Mouse (Mus musculus) CH12.LX (cell line): ENCODE measurements at regions not wholly inside any gene's neighbourhood (a gene's known extent, or its start where the extent isn't known, plus 50 kb on each side); places are given as distances from the start of the nearest gene placed in this dataset.

ENCODE experiments used
- DNase-seq: peaks from one replicate; pipeline ENCODE4 v3.0.0-alpha.2; 2013; ENCODE audit errors: extremely low read depth
- H3K27ac ChIP-seq: 2 replicates; pipeline ENCODE4 v1.5.1; 2012; ENCODE audit warnings: low read depth, mild to moderate bottlenecking, control low read depth, moderate library complexity; ENCODE audit not compliant: insufficient read depth
- H3K27me3 ChIP-seq: replicated peaks from 2 replicates; pipeline ENCODE3; 2012; ENCODE audit warnings: inconsistent platforms
- H3K36me3 ChIP-seq, 2 experiments: replicated peaks in 1 of 2; 2 replicates each; pipeline versions ENCODE3 to v1.6.1; 2012; ENCODE audit warnings: inconsistent platforms in 1 of 2, low read length in 1 of 2, mild to moderate bottlenecking in 1 of 2, mixed read lengths in 1 of 2, moderate library complexity in 1 of 2; ENCODE audit not compliant: control insufficient read depth in 1 of 2, insufficient read depth in 1 of 2
- H3K4me1 ChIP-seq, 2 experiments: 2 replicates each; pipeline ENCODE4 v1.6.1; 2012; ENCODE audit warnings: inconsistent platforms in 1 of 2, moderate library complexity in 1 of 2; ENCODE audit not compliant: insufficient read depth in 2 of 2, control insufficient read depth in 1 of 2
- H3K4me2 ChIP-seq: 2 replicates; pipeline ENCODE4 v1.6.1; 2012; ENCODE audit warnings: low read depth, mild to moderate bottlenecking, control low read depth; ENCODE audit not compliant: poor library complexity, insufficient read depth, severe bottlenecking
- H3K4me3 ChIP-seq, 3 experiments: fragments of 150-350 bp in 1 of 3; sonication (generic) in 1 of 3; replicated peaks in 1 of 3; 2 replicates each; pipeline versions ENCODE3 to v1.5.1; 2011 to 2012; ENCODE audit warnings: low read depth in 2 of 3, low read length in 2 of 3, mild to moderate bottlenecking in 2 of 3, moderate library complexity in 2 of 3, control low read depth in 1 of 3, improper control_type of control experiment in 1 of 3, inconsistent platforms in 1 of 3, mixed read lengths in 1 of 3; ENCODE audit not compliant: poor library complexity in 1 of 3
- H3K79me2 ChIP-seq: replicated peaks from 2 replicates; pipeline ENCODE4 v1.6.1; 2012; ENCODE audit warnings: mild to moderate bottlenecking, moderate library complexity; ENCODE audit not compliant: control insufficient read depth, poor library complexity, insufficient read depth, severe bottlenecking; ENCODE audit errors: extremely low read depth
- H3K9ac ChIP-seq: 2 replicates; pipeline ENCODE4 v1.6.1; 2012; ENCODE audit warnings: low read depth, mild to moderate bottlenecking, control low read depth, moderate library complexity; ENCODE audit not compliant: insufficient read depth
- H3K9me3 ChIP-seq: replicated peaks from 2 replicates; pipeline ENCODE3; 2012; ENCODE audit warnings: low read length, inconsistent platforms, mixed read lengths
- BHLHE40 ChIP-seq: IDR thresholded peaks from 2 replicates; pipeline ENCODE4 v1.6.1; 2011; ENCODE audit warnings: mild to moderate bottlenecking, low read depth, low read length, improper control_type of control experiment
- CHD1 ChIP-seq: IDR thresholded peaks from 2 replicates; pipeline ENCODE4 v1.6.1; 2012; ENCODE audit warnings: low read depth, low read length, improper control_type of control experiment, inconsistent platforms
- CTCF ChIP-seq, 2 experiments: IDR thresholded peaks in 1 of 2; conservative IDR thresholded peaks in 1 of 2; 2 replicates each; pipeline ENCODE4 v1.5.1; 2011 to 2012; ENCODE audit warnings: low read depth in 2 of 2, low read length in 2 of 2, improper control_type of control experiment in 1 of 2, inconsistent platforms in 1 of 2, mild to moderate bottlenecking in 1 of 2, moderate library complexity in 1 of 2
- EP300 ChIP-seq: IDR thresholded peaks from 2 replicates; pipeline ENCODE4 v1.6.1; 2011; ENCODE audit warnings: low read length, improper control_type of control experiment
- GABPA ChIP-seq: IDR thresholded peaks from 2 replicates; pipeline ENCODE4 v1.6.1; 2012; ENCODE audit warnings: low read depth, low read length, improper control_type of control experiment, inconsistent platforms; ENCODE audit not compliant: insufficient replicate concordance
- JUN ChIP-seq: IDR thresholded peaks from 2 replicates; pipeline ENCODE4 v1.6.1; 2011; ENCODE audit warnings: low read depth, mild to moderate bottlenecking, low read length, improper control_type of control experiment, moderate library complexity; ENCODE audit not compliant: insufficient read depth
- JUND ChIP-seq: conservative IDR thresholded peaks from 2 replicates; pipeline ENCODE4 v1.6.1; 2011; ENCODE audit warnings: low read depth, low read length, improper control_type of control experiment
- KAT2A ChIP-seq: IDR thresholded peaks from 2 replicates; pipeline ENCODE4 v1.6.1; 2012; ENCODE audit warnings: low read length, improper control_type of control experiment, inconsistent platforms; ENCODE audit not compliant: insufficient replicate concordance
- MAFK ChIP-seq: IDR thresholded peaks from 2 replicates; pipeline ENCODE4 v1.6.1; 2011; ENCODE audit warnings: low read length, improper control_type of control experiment; ENCODE audit not compliant: insufficient replicate concordance
- MAZ ChIP-seq: IDR thresholded peaks from 2 replicates; pipeline ENCODE4 v1.6.1; 2012; ENCODE audit warnings: low read depth, mild to moderate bottlenecking, inconsistent platforms, low read length, improper control_type of control experiment, moderate library complexity
- MEF2A ChIP-seq: IDR thresholded peaks from 2 replicates; pipeline ENCODE4 v1.6.1; 2014; ENCODE audit warnings: low read depth, mild to moderate bottlenecking, inconsistent platforms, low read length, improper control_type of control experiment, borderline replicate concordance
- MXI1 ChIP-seq: IDR thresholded peaks from 2 replicates; pipeline ENCODE4 v1.6.1; 2011; ENCODE audit warnings: mild to moderate bottlenecking, low read depth, low read length, improper control_type of control experiment
- MYC ChIP-seq: IDR thresholded peaks from 2 replicates; pipeline ENCODE4 v1.6.1; 2011; ENCODE audit warnings: low read depth, mild to moderate bottlenecking, improper control_type of control experiment, low read length
- NELFE ChIP-seq: IDR thresholded peaks from 2 replicates; pipeline ENCODE4 v1.6.1; 2011; ENCODE audit warnings: low read depth, low read length, improper control_type of control experiment
- NRF1 ChIP-seq: IDR thresholded peaks from 2 replicates; pipeline ENCODE4 v1.6.1; 2014; ENCODE audit warnings: low read depth, mild to moderate bottlenecking, inconsistent platforms, low read length, improper control_type of control experiment, moderate library complexity
- PAX5 ChIP-seq: IDR thresholded peaks from 2 replicates; pipeline ENCODE4 v1.6.1; 2012; ENCODE audit warnings: low read length, inconsistent platforms, mixed read lengths
- POLR2A ChIP-seq: IDR thresholded peaks from 2 replicates; pipeline ENCODE4 v1.6.1; 2011; ENCODE audit warnings: low read depth, mild to moderate bottlenecking, improper control_type of control experiment, low read length
- RAD21 ChIP-seq: IDR thresholded peaks from 2 replicates; pipeline ENCODE4 v1.6.1; 2011; ENCODE audit warnings: low read depth, mild to moderate bottlenecking, low read length, improper control_type of control experiment, moderate library complexity
- SIN3A ChIP-seq: IDR thresholded peaks from 2 replicates; pipeline ENCODE4 v1.6.1; 2012; ENCODE audit warnings: low read length, improper control_type of control experiment, inconsistent platforms
- SMC3 ChIP-seq: IDR thresholded peaks from 2 replicates; pipeline ENCODE4 v1.6.1; 2011; ENCODE audit warnings: low read depth, low read length, improper control_type of control experiment
- UBTF ChIP-seq: IDR thresholded peaks from 2 replicates; pipeline ENCODE4 v1.6.1; 2012; ENCODE audit warnings: low read depth, mild to moderate bottlenecking, inconsistent platforms, low read length, improper control_type of control experiment, moderate library complexity
- ZKSCAN1 ChIP-seq: IDR thresholded peaks from 2 replicates; pipeline ENCODE4 v1.6.1; 2012; ENCODE audit warnings: low read depth, inconsistent platforms, low read length, improper control_type of control experiment, borderline replicate concordance
- ZMIZ1 ChIP-seq: IDR thresholded peaks from 2 replicates; pipeline ENCODE4 v1.6.1; 2012; ENCODE audit warnings: low read depth, mild to moderate bottlenecking, inconsistent platforms, low read length, improper control_type of control experiment
- ZNF384 ChIP-seq: IDR thresholded peaks from 2 replicates; pipeline ENCODE4 v1.6.1; 2012; ENCODE audit warnings: low read depth, low read length, improper control_type of control experiment, inconsistent platforms
- dilution Hi-C: fragments of 300-500 bp; cut with MboI; formaldehyde crosslinking; loops from 2 replicates; pipeline ENCODE4 v1.14.3; 2020; ENCODE audit warnings: low sequenced_read_pairs; ENCODE audit not compliant: extremely low pct_unique_long_range_greater_than_20kb, extremely low pct_ligation_motif_present
- in situ Hi-C: fragments of 300-500 bp; cut with MboI; formaldehyde crosslinking; loops from 3 replicates; pipeline ENCODE4 v1.14.3; 2019; ENCODE audit warnings: low sequenced_read_pairs, low pct_ligation_motif_present, low pct_unique_long_range_greater_than_20kb, mixed read lengths

DNA sequence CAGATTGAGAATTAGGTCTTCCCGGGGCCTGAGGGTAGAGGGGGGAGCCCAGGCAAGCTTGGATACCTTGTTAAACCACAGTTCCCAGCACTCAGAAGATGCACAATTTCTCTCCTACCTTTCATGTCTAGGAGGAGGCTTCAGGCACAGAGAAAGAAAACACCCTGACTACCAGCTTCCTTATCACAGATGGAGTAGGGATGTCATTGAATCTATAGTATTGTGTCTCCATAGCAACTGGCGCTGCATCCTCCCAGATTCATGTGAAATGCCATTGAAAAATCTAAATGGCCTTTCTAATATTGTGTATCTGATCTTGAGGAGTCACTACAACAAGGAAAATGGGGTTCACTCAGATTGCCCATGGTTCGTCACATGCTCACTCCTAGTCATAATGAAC is 88.8 kb upstream of the Zkscan2 start:
- Histone ChIP-seq H3K36me3 (no peaks in the 10 kb centered on the region), H3K9ac (no peak overlapping the region), H3K9me3 (no peaks in the 10 kb centered on the region), H3K27ac (no peak overlapping the region), H3K4me3 (no peak overlapping the region), H3K27me3 (peaks cover 70% of the 10 kb centered on the region), H3K79me2 (no peaks in the 10 kb centered on the region), H3K4me1 (no peaks in the 10 kb centered on the region)
- no peak for DNase-seq
- in situ Hi-C loops, result no loop called here
- dilution Hi-C loops, result no loop called here
- TF ChIP-seq KAT2A (no peak), MAZ (no peak)
- TF ChIP-seq, all 38 proteins: peak for 0
- no peak overlapping the region for H3K4me2 ChIP-seq

DNA sequence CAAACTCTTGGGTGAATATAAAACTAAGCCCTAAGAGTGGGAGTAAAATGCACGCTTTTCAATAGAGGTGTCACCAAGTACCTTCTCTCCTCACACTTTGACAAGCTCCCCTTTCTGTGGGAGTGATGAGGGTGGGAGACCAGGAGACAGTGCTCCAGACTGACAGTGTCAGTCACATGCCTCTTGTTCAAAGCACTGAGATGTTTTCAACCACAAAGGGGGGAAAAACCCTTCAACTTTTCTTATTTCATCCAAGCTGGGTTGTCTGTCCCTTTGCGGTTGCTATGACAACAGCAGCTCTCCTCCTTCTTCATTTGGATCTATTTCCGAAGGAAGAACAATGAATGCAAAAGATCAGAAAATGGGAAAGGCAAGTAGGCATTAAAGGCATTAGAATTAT is 73.5 kb upstream of the Zkscan2 start:
- Histone ChIP-seq H3K9me3 (no peaks in the 10 kb centered on the region), H3K4me3 (no peak overlapping the region), H3K4me1 (no peaks in the 10 kb centered on the region), H3K27me3 (peaks cover 81% of the 10 kb centered on the region), H3K79me2 (no peaks in the 10 kb centered on the region), H3K36me3 (no peaks in the 10 kb centered on the region), H3K27ac (no peak overlapping the region), H3K4me2 (no peak overlapping the region), H3K9ac (no peak overlapping the region)
- dilution Hi-C loops, result no loop called here
- TF ChIP-seq MYC (no peak), CHD1 (no peak), NELFE (no peak)
- no peak for DNase-seq
- in situ Hi-C loops, result no loop called here

DNA sequence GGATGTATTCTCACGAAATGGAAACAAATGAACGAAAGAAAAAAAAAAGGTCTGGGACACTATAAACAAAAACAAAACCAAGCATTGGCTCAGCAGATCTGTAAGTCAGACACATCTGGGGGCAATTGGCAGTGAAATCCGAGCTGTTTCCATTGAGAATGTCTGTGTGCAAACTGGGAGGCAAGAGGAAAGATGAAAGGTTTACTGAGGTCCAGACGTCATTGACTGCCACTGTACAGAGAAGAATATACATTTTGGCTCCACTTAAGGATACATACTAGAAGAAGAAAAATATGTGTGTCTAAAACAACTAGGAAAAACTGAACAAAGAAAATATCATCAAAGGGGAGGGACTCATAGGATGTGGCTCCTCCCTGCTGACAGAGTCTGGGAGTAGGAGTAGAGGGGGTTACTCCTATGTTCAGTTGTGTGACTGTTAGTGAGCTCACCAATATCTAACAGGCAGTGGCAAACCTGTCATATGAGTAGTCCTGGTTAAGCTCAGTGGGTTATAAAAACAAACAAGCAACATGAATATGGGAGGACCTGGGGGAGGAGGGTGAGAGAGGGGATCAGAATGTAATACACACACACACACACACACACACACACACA is 72.2 kb upstream of the Zkscan2 start:
- DNase-seq, result no peak
- Histone ChIP-seq H3K9ac (no peak overlapping the region), H3K36me3 (no peaks in the 10 kb centered on the region), H3K27ac (no peak overlapping the region), H3K4me2 (no peak overlapping the region), H3K79me2 (no peaks in the 10 kb centered on the region), H3K4me1 (no peaks in the 10 kb centered on the region), H3K9me3 (no peaks in the 10 kb centered on the region), H3K4me3 (no peak overlapping the region), H3K27me3 (peaks cover 75% of the 10 kb centered on the region)
- in situ Hi-C loops, result no loop called here
- dilution Hi-C loops, result no loop called here
- TF ChIP-seq POLR2A (no peak), RAD21 (no peak), SMC3 (no peak), CTCF (conservative IDR thresholded peaks at IDR 0.05 in 1 of 2, IDR thresholded peaks at IDR 0.05 in 1 of 2; ENCODE audit: low read depth in 2 of 2, low read length in 2 of 2) (no peak), PAX5 (no peak), JUN (no peak), BHLHE40 (no peak), ZMIZ1 (no peak), MEF2A (no peak), EP300 (no peak), MXI1 (no peak), MAFK (no peak), ZNF384 (no peak), ZKSCAN1 (no peak), NELFE (no peak), GABPA (no peak), NRF1 (no peak), SIN3A (no peak), JUND (no peak), UBTF (no peak)
